Mouse (Mus musculus): ENCODE data around the gene Palld. TPM values are rescaled to one million over a fixed set of nuclear protein-coding genes. Genes with fewer than 3 reads are reported as not detected.

The Palld gene
- total RNA-seq (2021): 10 to 100 TPM; 91.3 to 94.6 TPM
- long read RNA-seq, experiment 1, full-length matches to known transcripts: 2 of 45 reads
- long read RNA-seq, experiment 1, partial matches to known transcripts: 12 of 45 reads
- long read RNA-seq, experiment 1, other reads (novel, unspliced or antisense): 31 of 45 reads
- long read RNA-seq, experiment 2, full-length matches to known transcripts: 2 of 48 reads
- long read RNA-seq, experiment 2, partial matches to known transcripts: 19 of 48 reads
- long read RNA-seq, experiment 2, other reads (novel, unspliced or antisense): 27 of 48 reads

GRCm38 (mm10) chr8:61902521-61902920 is at the start of gene Palld:
Palld (minus strand) TSS chr8:61902690.
- peak in 1 of 2 experiments; percentile 3 for DNase-seq

DNA sequence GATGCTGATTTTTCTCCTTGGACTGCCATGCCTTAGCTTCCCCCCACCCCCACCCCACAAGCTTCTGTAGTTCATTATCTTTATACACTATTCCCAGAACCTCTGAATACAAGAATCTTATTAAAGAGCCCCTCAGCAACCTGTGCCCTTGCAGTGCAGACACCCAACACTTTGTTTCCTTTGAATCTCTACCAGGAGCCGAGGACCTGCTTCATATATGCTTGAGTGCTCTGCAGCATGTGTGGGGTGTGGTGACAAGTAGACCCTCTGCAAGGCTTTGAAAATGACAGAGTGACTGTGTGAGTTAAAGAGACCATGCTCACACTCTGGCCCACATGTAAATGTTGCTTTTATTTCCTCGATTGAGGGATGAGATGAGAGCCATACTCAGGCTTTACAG is 35.1 kb upstream of the Palld start:
- no peak for DNase-seq
- intact Hi-C loops (cut with DNase I): no loop called here

More at GRCm38 (mm10) chr8:61902521-61902920, at the start of gene Palld:
- intact Hi-C loops (cut with DNase I): no loop called here

GRCm38 (mm10) chr8:61933243-61933642 is 30.8 kb upstream of the Palld start:
- intact Hi-C loops (cut with DNase I): no loop called here
- no peak for DNase-seq

DNA sequence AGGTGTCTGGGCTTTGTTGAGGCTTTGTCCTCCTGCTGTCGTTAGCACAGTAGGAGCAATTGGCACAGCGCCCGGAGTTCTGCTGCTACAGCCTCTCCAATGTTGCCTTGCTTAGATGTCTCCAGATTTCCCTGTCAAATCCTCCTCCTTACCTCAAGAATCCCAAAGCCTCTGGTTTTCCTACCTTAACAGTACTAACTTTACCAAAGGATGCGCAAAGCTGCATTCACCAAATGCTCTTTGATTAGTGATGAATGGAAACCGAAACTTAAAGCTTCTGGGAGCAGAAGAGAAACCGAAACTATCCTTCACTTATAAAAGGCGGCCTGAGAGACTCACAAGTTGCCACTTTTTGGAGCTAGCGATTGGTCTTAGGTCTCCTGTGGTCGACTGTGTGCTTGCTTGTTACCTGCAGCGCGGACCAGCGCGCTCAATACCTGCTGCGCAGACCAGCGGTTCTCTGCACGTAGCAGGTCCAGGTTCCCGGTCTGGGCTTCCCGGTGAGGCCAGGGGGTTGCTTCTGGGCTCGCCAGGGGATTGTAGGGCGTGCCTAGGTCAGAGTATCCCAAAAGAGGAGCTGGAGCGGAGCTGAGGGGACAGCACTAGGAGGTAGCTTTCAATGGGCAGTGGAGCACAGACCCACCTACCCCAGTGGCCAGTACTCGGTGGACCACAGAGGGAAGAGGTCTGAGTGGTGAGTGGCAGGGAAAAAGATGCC is 25.4 kb upstream of the Palld start, which contains the start of gene Ddx60:
Gene Ddx60, plus strand, starts transcription at position 311 of the 718 bp plus-strand sequence.
- peak; percentile 50 to 52 for DNase-seq

GRCm38 (mm10) chr8:61924518-61924917 is 22.0 kb upstream of the Palld start:
- no peak for DNase-seq
- intact Hi-C loops (cut with DNase I): no loop called here

More for the DNA sequence above, 25.4 kb upstream of the Palld start, which contains the start of gene Ddx60:
- intact Hi-C loops (cut with DNase I): no loop called here

DNA sequence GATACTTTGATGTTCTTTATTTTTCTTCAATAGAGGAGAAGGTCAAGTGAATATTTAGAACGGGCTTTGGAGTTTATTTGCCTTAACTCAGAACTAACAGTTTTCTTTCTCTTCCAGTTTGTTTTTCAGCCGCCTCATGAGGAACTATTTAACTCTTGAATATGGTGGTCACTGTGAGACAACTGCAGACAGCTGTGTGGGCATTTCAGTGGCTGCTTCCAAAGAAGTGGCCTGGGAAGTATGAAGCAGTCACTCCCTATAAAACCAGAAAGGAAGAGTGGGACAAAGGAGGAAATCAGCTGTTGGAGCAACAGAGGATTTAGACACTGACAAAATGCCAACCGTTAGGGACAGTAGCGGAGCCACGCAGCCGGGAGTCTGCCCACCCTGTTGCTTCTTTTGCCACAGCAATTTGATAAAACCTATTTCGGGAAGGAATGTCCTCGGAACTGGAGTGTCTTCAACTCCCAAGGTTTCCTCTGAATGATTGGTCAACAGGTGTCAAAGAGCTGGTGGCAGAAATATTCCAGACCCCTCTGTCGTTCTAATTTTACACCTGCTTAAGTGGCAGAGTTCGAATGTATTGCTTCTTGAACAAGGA is 19.1 kb upstream of the Palld start:
- no peak for DNase-seq
- intact Hi-C loops (cut with DNase I): no loop called here

- intact Hi-C loops (cut with DNase I): no loop called here
- no peak for DNase-seq
Observed at GRCm38 (mm10) chr8:61920389-61920788, 17.9 kb upstream of the Palld start.

DNA sequence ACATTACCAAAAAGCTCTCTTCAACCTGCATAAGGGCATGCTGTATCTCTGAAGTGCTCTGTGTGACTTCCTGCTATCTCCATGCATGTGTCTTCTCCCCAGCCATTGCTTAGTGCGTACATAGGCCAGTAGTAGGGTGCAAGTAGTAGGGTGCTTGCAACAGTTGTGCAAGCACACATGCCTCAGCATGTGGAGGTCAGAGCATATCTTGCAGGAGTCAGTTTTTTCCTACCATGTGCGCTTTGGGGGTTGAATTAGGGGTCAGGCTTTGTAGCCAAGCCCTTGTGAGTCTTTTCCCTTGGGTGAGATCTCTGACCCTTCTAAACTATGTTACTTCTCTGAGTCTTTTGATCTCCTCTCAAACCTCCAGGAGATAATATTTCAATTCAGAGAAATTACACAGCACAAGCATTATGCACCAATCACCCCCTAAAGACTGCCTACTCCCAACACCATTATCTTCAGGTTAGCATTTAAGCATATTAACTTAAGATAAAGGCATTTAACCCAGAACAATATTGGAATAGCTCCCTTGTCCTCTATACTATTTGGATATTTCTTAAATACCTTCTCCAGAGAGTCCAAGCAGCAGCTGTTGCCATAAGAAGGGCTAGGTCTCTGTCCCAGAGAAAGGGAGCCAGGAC is 16.8 kb upstream of the Palld start:
- intact Hi-C loops (cut with DNase I): no loop called here

DNA sequence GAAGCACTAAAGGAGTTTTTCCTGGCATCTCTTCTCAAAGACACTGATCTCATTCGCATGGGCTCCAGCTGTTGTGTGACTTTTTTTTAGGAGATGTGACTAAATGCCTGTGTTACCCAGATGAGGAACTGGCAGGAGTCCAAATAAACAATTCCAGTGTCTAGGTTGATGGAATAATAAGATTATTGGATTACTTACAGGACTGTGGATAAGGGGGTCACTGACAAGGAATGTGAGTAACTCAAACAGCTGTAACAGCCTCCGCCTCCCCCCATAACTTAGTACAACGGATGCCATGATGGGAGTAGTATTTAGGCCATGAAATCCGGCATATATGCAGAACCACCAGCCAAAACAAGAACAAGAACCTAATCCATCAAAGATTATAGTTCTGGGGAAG is 14.8 kb upstream of the Palld start:
- intact Hi-C loops (cut with DNase I): no loop called here
- DNase-seq: no peak

More for the DNA sequence above, 16.8 kb upstream of the Palld start:
- DNase-seq: no peak

- intact Hi-C loops (cut with DNase I): no loop called here
- DNase-seq: no peak
Observed at GRCm38 (mm10) chr8:61913957-61914356, 11.5 kb upstream of the Palld start.

DNA sequence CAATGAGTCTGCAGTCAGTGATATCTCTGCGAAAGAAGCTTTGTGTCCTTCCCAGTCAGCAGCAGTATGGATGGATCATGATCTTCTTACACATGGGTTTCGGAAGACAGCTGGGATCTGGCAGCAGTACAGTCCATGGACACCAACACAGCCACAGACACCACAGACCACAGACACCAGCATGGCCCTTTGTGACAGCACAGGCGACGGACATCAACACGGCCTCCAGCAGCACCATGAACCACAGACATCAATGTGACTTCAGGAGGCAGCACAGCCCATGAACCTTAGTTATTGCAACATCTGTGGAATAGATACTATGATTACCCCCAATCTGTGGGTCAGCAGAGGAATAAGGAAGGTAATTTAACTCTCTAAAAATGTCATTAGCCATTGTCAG is 10.3 kb upstream of the Palld start:
- intact Hi-C loops (cut with DNase I): no loop called here
- DNase-seq: no peak

DNA sequence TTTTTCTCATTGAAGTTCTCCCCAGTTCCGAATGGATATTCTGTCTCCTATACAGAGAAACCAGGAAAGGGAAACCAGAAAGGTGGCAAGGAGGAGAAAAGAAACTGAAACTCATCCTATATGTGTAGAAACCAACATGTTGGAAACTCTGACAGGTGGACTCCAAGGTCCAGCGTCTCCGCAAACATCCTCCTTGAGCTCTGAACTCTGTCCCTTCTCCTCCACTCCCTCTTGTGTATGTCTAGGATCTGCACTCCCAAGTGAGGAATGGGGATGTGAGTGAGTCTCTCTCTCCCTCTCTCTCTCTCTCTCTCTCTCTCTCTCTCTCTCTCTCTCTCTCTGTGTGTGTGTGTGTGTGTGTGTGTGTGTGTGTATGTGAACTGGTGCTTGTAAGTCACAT is 6.8 kb upstream of the Palld start:
- no peak for DNase-seq
- intact Hi-C loops (cut with DNase I): no loop called here

GRCm38 (mm10) chr8:61908303-61909215 is 6.1 kb upstream of the Palld start:
- peak; percentile 47 to 61 for DNase-seq
- intact Hi-C loops (cut with DNase I): no loop called here

DNA sequence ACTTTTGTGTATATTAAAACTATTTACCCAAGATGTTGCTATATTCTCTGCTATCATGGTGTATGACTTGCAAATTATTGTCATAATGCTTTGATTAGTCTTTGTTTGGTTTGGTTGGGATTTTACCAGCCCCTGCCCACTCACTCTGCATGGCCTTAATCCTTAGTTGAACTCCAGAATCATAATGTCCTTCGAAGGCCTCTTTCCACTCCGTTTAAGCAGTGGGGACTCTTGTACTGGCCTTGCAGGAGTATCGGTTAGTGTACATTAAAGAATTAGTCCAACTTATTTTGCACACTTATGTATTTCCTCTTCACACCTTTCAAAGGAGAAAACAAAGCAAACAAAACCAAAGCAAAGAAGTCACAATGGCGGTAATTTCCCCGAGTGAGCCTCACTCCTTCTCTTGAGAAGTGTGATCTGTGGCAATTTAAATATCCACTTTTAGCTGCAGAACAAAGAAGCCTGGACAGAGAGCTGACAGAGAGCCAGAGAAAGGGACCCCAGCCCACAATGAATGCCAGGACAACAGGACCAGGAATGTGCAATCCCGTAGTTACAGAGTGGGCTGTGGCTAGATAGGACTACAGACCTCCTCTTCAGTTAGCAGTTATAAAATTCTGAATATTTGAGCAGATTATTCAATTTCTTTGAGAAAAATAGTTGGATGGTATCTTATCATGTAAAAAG is 1.3 kb downstream of the Palld start:
- intact Hi-C loops (cut with DNase I): no loop called here

DNA sequence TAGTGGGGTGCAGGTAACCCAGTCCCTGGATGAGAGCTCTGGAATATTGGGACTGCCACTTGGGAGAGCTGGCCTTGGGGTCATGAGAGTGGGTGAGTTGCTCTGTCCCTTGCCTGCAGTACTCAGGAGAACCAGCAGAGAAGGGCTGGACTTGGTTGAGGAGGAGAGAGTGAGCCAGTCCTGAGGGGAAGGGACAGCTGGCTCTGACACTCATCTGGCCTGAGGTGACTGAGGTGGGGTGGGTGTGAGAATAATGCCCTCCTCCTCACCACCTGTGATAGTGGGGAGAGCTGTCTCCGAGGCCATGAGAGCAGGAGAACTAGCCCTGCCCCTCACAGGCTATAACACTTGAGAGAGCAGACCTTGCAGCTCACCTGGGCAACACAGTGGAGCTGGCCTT is 5.1 kb downstream of the Palld start:
- intact Hi-C loops (cut with DNase I): loop anchor here (5.0 kb wide), 1 partner anchor 140 kb away; no protein-coding TSS in a partner anchor
- DNase-seq: no peak

More for the DNA sequence above, 1.3 kb downstream of the Palld start:
- no peak for DNase-seq

- no peak for DNase-seq
- intact Hi-C loops (cut with DNase I): loop anchor here (5.0 kb wide), 1 partner anchor 141 kb away; no protein-coding TSS in a partner anchor
Observed at GRCm38 (mm10) chr8:61896742-61897141, 5.7 kb downstream of the Palld start.

DNA sequence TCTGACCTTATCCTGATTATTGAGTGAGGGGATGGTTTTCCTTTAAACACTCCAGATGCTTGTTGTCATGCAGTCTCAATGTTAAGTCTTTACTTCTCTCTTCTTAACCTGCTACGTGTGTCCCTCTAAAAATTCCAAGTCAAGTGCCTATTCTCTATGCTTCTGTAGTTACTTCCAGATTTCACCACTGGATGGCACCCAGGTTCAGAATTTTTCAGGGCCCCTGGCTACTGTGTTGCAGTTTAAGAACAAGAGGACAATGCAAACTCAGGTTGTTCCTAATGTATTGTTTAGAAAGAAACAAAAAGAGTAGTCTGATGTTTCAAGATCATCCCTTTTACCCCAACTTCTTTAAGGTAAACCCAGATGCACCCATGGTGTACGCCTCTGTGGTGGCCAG is 8.4 kb downstream of the Palld start:
- intact Hi-C loops (cut with DNase I): no loop called here
- DNase-seq: peak in 1 of 2 experiments; percentile 14

DNA sequence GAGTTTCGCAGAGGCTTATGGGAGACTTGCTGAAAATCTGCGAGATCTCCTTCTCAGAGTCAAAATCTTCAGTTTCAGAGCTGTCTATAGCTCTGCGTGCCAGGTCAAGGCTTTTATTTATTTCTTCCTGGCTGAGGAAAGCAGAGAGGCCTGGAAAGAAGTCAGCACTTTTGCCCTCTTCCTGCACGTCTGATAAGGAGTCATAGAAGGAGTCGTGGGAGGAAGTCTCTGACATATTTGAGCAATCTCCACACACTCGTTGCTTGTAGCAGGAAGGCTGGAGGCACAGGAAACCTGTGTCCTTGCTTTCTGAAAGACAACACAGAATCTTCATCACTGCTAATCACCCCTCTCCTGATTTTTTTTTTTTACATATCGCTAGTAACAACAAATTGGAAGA is 24.9 kb downstream of the Palld start:
- DNase-seq: no peak
- intact Hi-C loops (cut with DNase I): loop anchor here (5.0 kb wide), 1 partner anchor 340 kb away; no protein-coding TSS in a partner anchor

DNA sequence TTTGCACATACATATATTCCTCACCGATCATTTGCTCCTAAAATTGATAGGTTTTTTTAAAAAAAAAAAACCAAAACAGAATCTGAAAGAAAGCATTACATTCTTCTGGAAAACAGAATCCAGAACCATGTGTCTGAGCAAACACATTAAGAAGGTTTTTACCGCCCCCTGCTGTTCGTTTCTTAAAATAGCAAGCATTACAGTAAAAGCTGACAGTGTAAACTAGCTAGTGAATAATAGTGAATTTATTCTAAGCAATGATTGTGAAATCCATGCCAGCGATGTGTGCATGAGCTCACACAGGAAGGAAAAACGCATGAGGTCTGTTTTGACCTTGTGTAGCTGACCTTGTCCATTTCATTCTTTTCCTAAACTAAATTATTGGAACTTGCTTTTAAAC is 27.2 kb downstream of the Palld start:
- DNase-seq: peak in 1 of 2 experiments; percentile 27
- intact Hi-C loops (cut with DNase I): loop anchor here (2.0 to 5.0 kb wide), 2 partner anchors 176 to 338 kb away; no protein-coding TSS in a partner anchor

Data from gastrocnemius, postnatal 36 days (tissue).